Mouse (Mus musculus) embryo, embryonic 9.5 days (tissue): ENCODE data around the gene Plekhg6.

Source experiments
- DNase-seq: peaks from one replicate; pipeline ENCODE4 v3.0.0-alpha.2; 2017; ENCODE audit errors: extremely low spot score

The Plekhg6 gene

GRCm38 (mm10) chr6:125380372-125381360 lies at the start of gene Plekhg6:
Gene Plekhg6, minus strand, starts transcription at chr6:125380793.
- no peak for DNase-seq

GRCm38 (mm10) chr6:125429741-125430140 lies 49.1 kb upstream of the Plekhg6 start:
- no peak for DNase-seq

- peak; percentile 84 for DNase-seq
Observed at GRCm38 (mm10) chr6:125426383-125427360, 46.1 kb upstream of the Plekhg6 start.

GRCm38 (mm10) chr6:125425205-125426090 lies 44.9 kb upstream of the Plekhg6 start:
- DNase-seq: no peak

- DNase-seq: no peak
Observed at GRCm38 (mm10) chr6:125424156-125424555, 43.6 kb upstream of the Plekhg6 start.

GRCm38 (mm10) chr6:125423507-125423906 lies 42.9 kb upstream of the Plekhg6 start:
- DNase-seq: no peak

- no peak for DNase-seq
Observed at GRCm38 (mm10) chr6:125423099-125423498, 42.5 kb upstream of the Plekhg6 start.

GRCm38 (mm10) chr6:125422051-125422822 lies 41.6 kb upstream of the Plekhg6 start:
- DNase-seq: peak; percentile 85

- no peak for DNase-seq
Observed at GRCm38 (mm10) chr6:125420458-125421063, 40.0 kb upstream of the Plekhg6 start.

GRCm38 (mm10) chr6:125418744-125419143 lies 38.2 kb upstream of the Plekhg6 start:
- DNase-seq: peak; percentile 82

GRCm38 (mm10) chr6:125413326-125413725 lies 32.7 kb upstream of the Plekhg6 start:
- no peak for DNase-seq

- no peak for DNase-seq
Observed at GRCm38 (mm10) chr6:125411661-125412060, 31.1 kb upstream of the Plekhg6 start.

GRCm38 (mm10) chr6:125410995-125411547 lies 30.5 kb upstream of the Plekhg6 start:
- no peak for DNase-seq

- DNase-seq: no peak
Observed at GRCm38 (mm10) chr6:125410551-125410950, 30.0 kb upstream of the Plekhg6 start.

- DNase-seq: no peak
Observed at GRCm38 (mm10) chr6:125407657-125408056, 27.1 kb upstream of the Plekhg6 start.

GRCm38 (mm10) chr6:125407224-125407623 lies 26.6 kb upstream of the Plekhg6 start:
- DNase-seq: no peak

- DNase-seq: no peak
Observed at GRCm38 (mm10) chr6:125405461-125406382, 25.1 kb upstream of the Plekhg6 start.

- DNase-seq: no peak
Observed at GRCm38 (mm10) chr6:125389853-125390252, 9.3 kb upstream of the Plekhg6 start.
